Mouse (Mus musculus): ENCODE measurements at regions not wholly inside any gene's neighbourhood (a gene's known extent, or its start where the extent isn't known, plus 50 kb on each side); places are given as distances from the start of the nearest gene placed in this dataset.

GRCm38 (mm10) chr9:61597287-61597686 lies 225.1 kb downstream of the Tle3 start:
- no peak for TF ChIP-seq CTCF (IDR thresholded peaks at IDR 0.05; ENCODE audit: low read depth)
- no peak for TF ChIP-seq EP300 (IDR thresholded peaks at IDR 0.05; ENCODE audit: low read depth)
